Mouse (Mus musculus): Measurements from ENCODE around the gene Nsg1.

Nsg1 gene

DNA sequence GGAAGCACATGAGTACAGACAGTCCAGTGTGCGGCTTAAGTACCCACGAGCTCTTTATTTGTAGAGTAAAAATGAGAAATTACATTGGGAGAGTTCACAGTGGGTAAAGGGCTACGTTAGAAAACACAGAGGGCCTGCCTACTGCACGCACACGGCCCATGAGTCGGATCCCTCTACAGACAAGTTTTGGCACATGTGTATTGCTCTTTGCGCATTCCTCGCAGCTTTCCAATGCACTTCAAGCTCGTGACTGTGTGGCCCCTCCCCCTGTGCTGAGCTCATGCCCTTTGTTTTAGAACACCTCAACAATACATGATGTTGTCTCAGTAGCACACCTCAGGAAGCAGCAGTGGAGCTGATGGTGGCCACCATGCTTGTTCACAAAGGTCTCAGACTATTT, 22.5 kb downstream of the Nsg1 start:
- DNase-seq: no peak

DNA sequence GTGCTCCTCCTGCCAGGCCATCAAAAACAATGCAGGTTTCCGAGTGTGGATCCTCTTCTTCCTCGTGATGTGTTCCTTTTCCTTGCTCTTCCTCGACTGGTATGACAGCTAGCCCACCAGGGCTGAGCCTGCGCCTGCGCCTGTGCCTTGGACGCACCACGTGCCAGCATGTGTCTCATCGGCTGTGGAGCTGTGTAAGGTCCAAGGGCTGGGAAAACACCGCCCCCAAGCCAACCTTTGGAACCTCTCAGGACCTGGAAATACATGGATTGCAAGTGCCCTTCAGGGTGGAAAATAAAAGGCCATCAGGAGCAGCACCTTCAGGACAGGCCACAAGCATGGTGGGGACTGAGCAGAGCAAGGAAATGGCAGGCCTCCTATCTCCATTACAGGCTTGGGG, 23.5 kb downstream of the Nsg1 start:
- DNase-seq: no peak

- DNase-seq: no peak
These were observed 30.4 kb downstream of the Nsg1 start for GRCm38 (mm10) chr5:38129339-38129738.

GRCm38 (mm10) chr5:38126519-38127306, 33.0 kb downstream of the Nsg1 start:
- no peak for DNase-seq

GRCm38 (mm10) chr5:38121699-38122098, 38.0 kb downstream of the Nsg1 start:
- DNase-seq: no peak

GRCm38 (mm10) chr5:38119268-38119667, 40.4 kb downstream of the Nsg1 start:
- DNase-seq: no peak

DNA sequence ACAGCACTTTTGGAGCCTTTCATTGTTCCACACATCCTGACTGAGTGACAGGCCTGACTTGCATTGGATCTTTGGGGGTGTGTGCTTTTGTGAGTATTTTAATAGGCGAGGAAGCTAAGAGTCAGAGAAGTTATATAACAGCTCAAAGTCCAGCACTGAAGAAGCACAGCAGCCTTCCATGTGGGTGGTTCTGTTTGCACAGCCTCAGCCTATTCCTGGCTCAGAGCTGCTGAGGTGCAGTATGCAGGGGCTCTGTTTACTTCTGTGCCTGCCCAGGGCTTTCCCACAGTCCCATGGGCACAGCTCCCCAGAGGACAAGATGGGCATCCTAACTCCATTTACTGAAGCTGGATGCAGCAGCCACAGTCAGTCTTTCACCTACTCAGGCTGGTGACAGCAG, 42.7 kb downstream of the Nsg1 start:
- DNase-seq: peak; percentile 59

- no peak for DNase-seq
These were observed 45.2 kb downstream of the Nsg1 start for GRCm38 (mm10) chr5:38114526-38114925.

DNA sequence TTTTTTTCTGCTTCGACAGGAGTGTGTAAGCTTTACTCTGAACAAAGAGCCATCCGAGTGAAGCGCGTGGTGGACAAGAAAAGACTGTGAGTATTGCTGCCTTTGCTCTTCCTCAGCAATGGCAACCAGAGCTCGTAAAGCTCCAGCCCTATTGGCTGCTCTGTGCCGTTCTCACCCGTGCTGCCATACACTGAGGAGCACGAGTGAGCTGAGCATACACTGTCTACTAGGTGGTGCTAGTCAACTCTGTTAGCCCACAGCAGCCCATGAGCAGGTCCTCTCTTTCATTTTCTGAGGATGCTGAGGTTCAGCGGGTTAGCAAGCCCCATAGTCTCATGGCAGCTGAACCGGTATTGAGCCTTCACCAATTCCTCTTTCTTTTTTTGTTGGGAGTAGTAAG, 52.9 kb downstream of the Nsg1 start:
- no peak for DNase-seq

GRCm38 (mm10) chr5:38106080-38106697, 53.5 kb downstream of the Nsg1 start:
- no peak for DNase-seq

DNA sequence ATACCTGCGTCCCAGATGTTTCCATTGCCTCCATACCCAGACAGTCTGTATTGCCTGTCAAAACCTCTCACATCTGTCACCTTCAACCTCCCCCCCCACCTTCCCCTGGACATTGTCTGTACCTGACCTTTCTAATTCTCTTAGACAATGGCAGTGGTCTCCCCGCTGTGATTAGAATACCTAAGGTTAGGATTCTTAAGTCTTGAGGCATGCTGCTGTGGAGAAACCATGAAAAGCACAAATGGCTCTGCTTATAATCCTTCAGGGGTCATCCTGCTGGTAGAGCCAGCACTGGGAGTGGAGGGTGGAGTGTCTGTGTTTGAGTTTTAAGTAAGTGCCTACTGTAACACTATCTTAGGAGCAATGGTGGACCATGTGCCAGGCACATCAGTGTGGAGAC, 56.8 kb downstream of the Nsg1 start:
- DNase-seq: no peak

GRCm38 (mm10) chr5:38099139-38099676, 60.5 kb downstream of the Nsg1 start:
- DNase-seq: no peak

DNA sequence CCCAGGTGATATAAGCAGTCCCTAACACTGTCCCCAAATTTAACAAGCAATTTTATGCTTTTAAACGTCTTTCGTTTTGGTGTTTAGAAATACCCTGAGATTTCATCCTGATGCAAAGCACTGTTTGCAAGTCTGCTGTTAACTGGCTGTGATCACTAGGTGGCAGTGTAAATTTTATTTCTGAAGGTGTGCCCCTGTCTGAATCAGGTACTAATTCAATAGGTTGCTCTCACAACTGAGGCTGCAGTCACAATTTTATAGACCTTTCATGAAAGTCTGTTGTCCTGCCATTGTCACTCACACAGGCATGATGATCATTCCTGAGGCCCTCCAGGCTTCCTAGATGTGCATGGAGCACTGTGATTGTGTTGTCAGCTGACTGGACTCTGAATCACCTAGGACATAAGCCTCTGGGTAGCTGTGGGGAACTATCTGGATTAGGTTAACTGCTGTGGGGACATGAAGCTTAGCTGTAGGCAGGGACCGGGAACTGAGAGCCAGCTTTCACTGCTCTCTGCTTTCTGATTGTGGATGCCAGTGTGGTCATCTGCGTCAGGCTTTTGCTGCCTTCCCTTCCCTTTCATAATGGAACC, 62.1 kb downstream of the Nsg1 start:
- DNase-seq: no peak

DNA sequence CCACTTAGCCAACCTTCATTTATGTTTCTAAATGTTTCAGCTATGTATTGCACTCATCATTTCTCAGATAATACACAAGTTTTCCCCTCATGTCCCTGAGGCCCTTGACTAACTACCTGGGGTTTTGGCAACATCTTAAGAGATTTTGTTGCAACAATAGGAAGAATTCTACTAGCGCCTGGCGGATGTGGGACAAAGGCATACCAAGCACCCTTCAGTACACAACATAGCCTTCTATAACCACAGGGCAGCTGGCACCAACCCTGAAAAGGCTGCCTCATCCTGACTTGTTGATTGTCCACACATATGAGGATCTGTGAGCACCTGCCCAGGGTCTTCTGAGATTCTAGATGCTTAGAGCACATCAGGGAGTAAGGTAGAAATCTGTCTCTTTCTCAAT, 65.4 kb downstream of the Nsg1 start:
- DNase-seq: no peak

- DNase-seq: no peak
These were observed 67.8 kb downstream of the Nsg1 start for GRCm38 (mm10) chr5:38091966-38092304.

- DNase-seq: no peak
These were observed 68.4 kb downstream of the Nsg1 start for GRCm38 (mm10) chr5:38091046-38091965.

- no peak for DNase-seq
These were observed 69.1 kb downstream of the Nsg1 start for GRCm38 (mm10) chr5:38090581-38090980.

- DNase-seq: no peak
These were observed 69.6 kb downstream of the Nsg1 start for GRCm38 (mm10) chr5:38090111-38090510.

Data from right cerebral cortex, postnatal 25 days (tissue).